Mouse (Mus musculus): ENCODE measurements at regions not wholly inside any gene's neighbourhood (a gene's known extent, or its start where the extent isn't known, plus 50 kb on each side); places are given as distances from the start of the nearest gene placed in this dataset.

Small RNAs in the stretch of these regions (microRNA-seq; reads per million reads assigned to microRNA genes)
- gene Gm24321 (0 reads per million in 2 experiments), gene Gm25252 (0 reads per million in 2 experiments), gene Gm25750 (0 reads per million in 2 experiments), gene Gm27379 (0.79 to 1.0 reads per million in 2 experiments), gene Gm44322 (0 reads per million in 2 experiments), gene Mir1193 (67.8 to 112 reads per million in 2 experiments), gene Mir1197 (1.7 to 6.1 reads per million in 2 experiments), gene Mir134 (1,096 to 1,269 reads per million in 2 experiments), gene Mir154 (1,186 to 1,734 reads per million in 2 experiments), gene Mir299a (0 reads per million in 2 experiments), gene Mir299b (0 reads per million in 2 experiments), gene Mir300 (1,252 to 1,521 reads per million in 2 experiments), gene Mir3072 (288 to 325 reads per million in 2 experiments), gene Mir323 (3,280 to 4,105 reads per million in 2 experiments), gene Mir329 (458 to 627 reads per million in 2 experiments), gene Mir369 (3,427 to 3,504 reads per million in 2 experiments), gene Mir376a (0 reads per million in 2 experiments), gene Mir376b (140 to 199 reads per million in 2 experiments), gene Mir376c (501 to 509 reads per million in 2 experiments), gene Mir377 (109 to 313 reads per million in 2 experiments), gene Mir379 (5,416 to 8,260 reads per million in 2 experiments), gene Mir380 (0 reads per million in 2 experiments), gene Mir381 (511 to 1,290 reads per million in 2 experiments), gene Mir382 (17,648 to 22,150 reads per million in 2 experiments), gene Mir409 (0 reads per million in 2 experiments), gene Mir410 (176 to 239 reads per million in 2 experiments), gene Mir411 (6,590 to 6,948 reads per million in 2 experiments), gene Mir412 (807 to 991 reads per million in 2 experiments), gene Mir453 (0 reads per million in 2 experiments), gene Mir485 (2,375 to 2,602 reads per million in 2 experiments), gene Mir487b (17,290 to 32,180 reads per million in 2 experiments), gene Mir494 (47.5 to 49.1 reads per million in 2 experiments), gene Mir495 (124 to 186 reads per million in 2 experiments), gene Mir496a (288 to 324 reads per million in 2 experiments), gene Mir539 (0 reads per million in 2 experiments), gene Mir541 (11,663 to 12,338 reads per million in 2 experiments), gene Mir543 (564 to 1,723 reads per million in 2 experiments), gene Mir544 (10.8 to 16.5 reads per million in 2 experiments), gene Mir654 (0 reads per million in 2 experiments), gene Mir666 (1,665 to 1,709 reads per million in 2 experiments), gene Mir667 (1,321 to 2,355 reads per million in 2 experiments), gene Mir668 (1,219 to 3,469 reads per million in 2 experiments), gene Mir679 (44.1 to 50.9 reads per million in 2 experiments), gene Mir758 (41.4 to 44.1 reads per million in 2 experiments), gene Mir882 (0 reads per million in 2 experiments)
